Mouse (Mus musculus): Measurements from ENCODE around the gene Pif1. TPM values are rescaled to one million over a fixed set of nuclear protein-coding genes. Genes with fewer than 3 reads are reported as not detected.

The Pif1 gene
- polyA plus RNA-seq, 1 experiment = 10.8 TPM

DNA sequence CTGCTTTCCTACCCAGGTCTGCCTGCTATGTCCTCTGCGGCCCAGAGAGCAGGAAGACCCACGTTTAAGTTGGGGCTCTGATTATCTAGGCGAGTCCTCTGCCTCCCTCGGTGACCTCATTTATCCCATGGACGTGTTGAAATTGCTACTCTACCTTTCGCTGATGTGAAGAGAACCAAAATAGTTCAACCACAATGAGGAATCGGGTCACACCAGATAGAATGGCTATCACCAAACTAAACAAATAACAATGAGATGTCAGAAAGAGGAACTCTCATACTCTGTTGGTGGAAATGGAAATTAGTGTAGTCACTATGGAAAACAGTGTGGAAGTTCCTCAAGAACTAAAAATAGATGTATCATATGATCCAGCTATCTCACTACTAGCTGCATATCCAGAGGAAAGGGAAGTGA is 44.8 kb upstream of the Pif1 start:
- Histone ChIP-seq H3K4me3 (ENCODE audit: insufficient read depth, poor library complexity, severe bottlenecking) (no peak overlapping the region), H3ac (ENCODE audit: control insufficient read depth, insufficient read length, low read depth) (peak overlapping the region; percentile 50), H3K79me3 (ENCODE audit: low read depth) (no peaks in the 10 kb centered on the region), H3K79me2 (ENCODE audit: control insufficient read depth, insufficient read depth) (no peaks in the 10 kb centered on the region), H3K36me3 (ENCODE audit: control insufficient read depth, insufficient read depth) (no peaks in the 10 kb centered on the region), H3K27me3 (ENCODE audit: control insufficient read depth, insufficient read depth, insufficient read length) (no peaks in the 10 kb centered on the region)
- no peak for TF ChIP-seq USF1 (IDR thresholded peaks at IDR 0.05; ENCODE audit: low read depth)
- TF ChIP-seq MAX (IDR thresholded peaks at IDR 0.05) = no peak
- TF ChIP-seq FOSL1 (IDR thresholded peaks at IDR 0.05; ENCODE audit: insufficient read depth, low read length, poor library complexity, severe bottlenecking) = no peak
- no peak for TF ChIP-seq CTCF (IDR thresholded peaks at IDR 0.05; ENCODE audit: control insufficient read depth, insufficient read depth, insufficient read length)
- no peak for TF ChIP-seq MYOG (IDR thresholded peaks at IDR 0.05; ENCODE audit: control insufficient read depth, extremely low read depth, insufficient read length)
- TF ChIP-seq CEBPB (IDR thresholded peaks at IDR 0.05; ENCODE audit: low read depth) = no peak
- no peak for TF ChIP-seq MYOD1 (IDR thresholded peaks at IDR 0.05; ENCODE audit: control insufficient read depth, insufficient read length, low read depth)

DNA sequence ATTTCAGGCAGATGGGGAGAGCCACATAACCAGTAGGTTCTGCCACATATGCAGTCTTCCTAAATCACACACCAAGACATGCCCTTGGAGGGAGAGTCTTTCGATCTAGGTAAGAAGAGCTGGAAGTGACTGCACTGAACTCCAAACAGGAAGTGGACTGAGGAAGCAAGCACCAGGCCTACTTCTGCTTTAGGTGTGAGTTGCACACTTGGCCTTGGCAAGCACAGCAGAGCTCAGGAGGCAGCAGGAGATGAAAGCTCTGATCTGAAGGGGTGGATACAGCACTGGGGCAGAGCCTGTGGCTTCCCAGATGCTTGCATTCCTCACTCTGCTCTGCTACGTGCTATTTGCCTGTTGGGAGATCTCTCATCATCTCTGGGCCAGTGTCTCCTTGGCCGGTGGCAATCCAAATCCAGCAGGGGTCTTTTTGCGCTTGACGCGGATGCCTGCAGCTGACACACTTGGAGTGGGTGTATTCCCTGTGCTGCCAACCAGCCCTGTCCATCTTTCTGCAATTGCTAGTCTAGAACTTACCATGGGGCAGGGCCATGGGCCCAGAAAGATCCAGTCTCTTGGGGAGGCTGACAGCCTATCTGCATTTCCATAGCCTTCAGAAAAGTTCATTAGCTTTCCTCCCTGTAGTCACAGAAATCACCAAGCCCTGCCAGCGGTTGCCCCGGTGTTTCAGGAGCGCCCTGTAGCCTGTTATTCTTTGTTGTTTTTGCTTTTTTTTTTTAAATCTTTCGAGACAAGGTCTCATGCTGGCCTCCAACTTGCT is 41.1 kb upstream of the Pif1 start:
- TF ChIP-seq FOSL1 (IDR thresholded peaks at IDR 0.05; ENCODE audit: insufficient read depth, low read length, poor library complexity, severe bottlenecking) (no peak), USF1 (IDR thresholded peaks at IDR 0.05; ENCODE audit: low read depth) (no peak)
- H3K79me2 ChIP-seq (ENCODE audit: control insufficient read depth, insufficient read depth) = no peaks in the 10 kb centered on the region
- H3K36me3 ChIP-seq (ENCODE audit: control insufficient read depth, insufficient read depth) = no peaks in the 10 kb centered on the region
- no peaks in the 10 kb centered on the region for H3K79me3 ChIP-seq (ENCODE audit: low read depth)
- H3ac ChIP-seq (ENCODE audit: control insufficient read depth, insufficient read length, low read depth) = no peak overlapping the region
- H3K27me3 ChIP-seq (ENCODE audit: control insufficient read depth, insufficient read depth, insufficient read length) = no peaks in the 10 kb centered on the region
- no peak overlapping the region for H3K4me3 ChIP-seq (ENCODE audit: insufficient read depth, poor library complexity, severe bottlenecking)

DNA sequence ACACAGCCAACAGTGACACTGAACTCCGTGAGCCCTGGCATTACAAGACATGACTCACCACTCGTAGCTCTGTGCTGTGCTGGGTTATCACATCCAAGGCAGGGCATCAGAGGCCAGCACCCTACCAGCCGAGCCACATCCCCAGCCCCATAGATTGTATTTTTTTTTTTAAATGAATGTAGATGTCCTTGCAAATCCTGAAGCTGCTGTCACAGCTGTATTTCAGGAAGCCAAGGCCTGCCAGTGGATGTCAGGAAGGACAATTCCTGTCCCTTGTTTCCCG is 40.6 kb upstream of the Pif1 start:
- TF ChIP-seq CEBPB (IDR thresholded peaks at IDR 0.05; ENCODE audit: low read depth) = no peak
- TF ChIP-seq USF1 (IDR thresholded peaks at IDR 0.05; ENCODE audit: low read depth) = no peak
- TF ChIP-seq FOSL1 (IDR thresholded peaks at IDR 0.05; ENCODE audit: insufficient read depth, low read length, poor library complexity, severe bottlenecking) = peak; percentile 45
- TF ChIP-seq MYOG (IDR thresholded peaks at IDR 0.05; ENCODE audit: control insufficient read depth, extremely low read depth, insufficient read length) = no peak
- TF ChIP-seq MAX (IDR thresholded peaks at IDR 0.05) = no peak
- Histone ChIP-seq H3ac (ENCODE audit: control insufficient read depth, insufficient read length, low read depth) (no peak overlapping the region), H3K79me2 (ENCODE audit: control insufficient read depth, insufficient read depth) (no peaks in the 10 kb centered on the region), H3K27me3 (ENCODE audit: control insufficient read depth, insufficient read depth, insufficient read length) (no peaks in the 10 kb centered on the region), H3K4me3 (ENCODE audit: insufficient read depth, poor library complexity, severe bottlenecking) (no peak overlapping the region), H3K36me3 (ENCODE audit: control insufficient read depth, insufficient read depth) (no peaks in the 10 kb centered on the region), H3K79me3 (ENCODE audit: low read depth) (no peaks in the 10 kb centered on the region)

DNA sequence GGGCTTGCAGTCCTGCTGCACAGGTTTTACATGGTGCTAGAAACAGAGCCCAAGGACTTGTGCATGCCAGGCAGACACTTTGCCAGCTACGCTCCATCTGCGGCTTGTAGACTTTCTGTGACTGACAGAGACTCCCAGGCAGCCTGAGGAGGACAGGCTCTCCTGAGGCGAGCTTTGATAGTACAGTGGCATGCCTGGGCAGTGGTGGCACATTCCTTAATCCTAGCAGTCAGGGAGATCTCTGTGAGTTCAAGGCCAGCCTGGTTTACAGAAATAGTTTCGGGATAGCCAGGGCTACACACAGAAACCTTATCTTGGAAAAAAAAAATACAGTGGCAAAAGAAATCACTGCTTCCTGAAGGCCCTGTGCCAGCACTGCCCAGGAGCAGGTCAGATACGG is 39.8 kb upstream of the Pif1 start:
- H3K4me3 ChIP-seq (ENCODE audit: insufficient read depth, poor library complexity, severe bottlenecking) = no peak overlapping the region
- H3K79me3 ChIP-seq (ENCODE audit: low read depth) = no peaks in the 10 kb centered on the region
- H3K79me2 ChIP-seq (ENCODE audit: control insufficient read depth, insufficient read depth) = no peaks in the 10 kb centered on the region
- no peaks in the 10 kb centered on the region for H3K36me3 ChIP-seq (ENCODE audit: control insufficient read depth, insufficient read depth)
- no peaks in the 10 kb centered on the region for H3K27me3 ChIP-seq (ENCODE audit: control insufficient read depth, insufficient read depth, insufficient read length)
- H3ac ChIP-seq (ENCODE audit: control insufficient read depth, insufficient read length, low read depth) = no peak overlapping the region
- no peak for TF ChIP-seq USF1 (IDR thresholded peaks at IDR 0.05; ENCODE audit: low read depth)
- TF ChIP-seq MAX (IDR thresholded peaks at IDR 0.05) = no peak
- TF ChIP-seq MYOG (IDR thresholded peaks at IDR 0.05; ENCODE audit: control insufficient read depth, extremely low read depth, insufficient read length) = no peak
- no peak for TF ChIP-seq FOSL1 (IDR thresholded peaks at IDR 0.05; ENCODE audit: insufficient read depth, low read length, poor library complexity, severe bottlenecking)
- TF ChIP-seq CTCF (IDR thresholded peaks at IDR 0.05; ENCODE audit: control insufficient read depth, insufficient read depth, insufficient read length) = no peak
- no peak for TF ChIP-seq CEBPB (IDR thresholded peaks at IDR 0.05; ENCODE audit: low read depth)
- TF ChIP-seq MYOD1 (IDR thresholded peaks at IDR 0.05; ENCODE audit: control insufficient read depth, insufficient read length, low read depth) = no peak

DNA sequence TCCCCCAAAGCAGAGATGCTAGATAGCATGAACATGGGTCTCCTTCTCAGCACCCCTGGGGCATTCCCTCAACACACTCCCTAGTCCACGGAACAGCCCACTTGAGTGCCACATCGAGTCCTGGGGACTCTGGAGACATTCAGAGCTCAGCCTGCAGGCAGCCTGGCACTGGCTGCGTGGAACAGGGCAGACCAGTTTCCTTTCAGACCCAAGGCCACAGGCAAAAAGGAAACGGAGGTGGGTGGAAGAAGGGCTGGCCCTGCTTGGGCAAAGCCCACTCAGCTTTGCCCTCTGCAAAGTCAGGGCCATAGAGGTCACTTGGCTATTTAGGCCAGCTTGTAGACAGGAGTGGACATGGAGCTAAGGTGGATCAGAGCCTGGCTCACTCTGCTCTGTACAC is 39.1 kb upstream of the Pif1 start:
- H3K79me3 ChIP-seq (ENCODE audit: low read depth) = no peaks in the 10 kb centered on the region
- TF ChIP-seq CEBPB (IDR thresholded peaks at IDR 0.05; ENCODE audit: low read depth) (no peak), MYOD1 (IDR thresholded peaks at IDR 0.05; ENCODE audit: control insufficient read depth, insufficient read length, low read depth) (no peak), FOSL1 (IDR thresholded peaks at IDR 0.05; ENCODE audit: insufficient read depth, low read length, poor library complexity, severe bottlenecking) (no peak), MYOG (IDR thresholded peaks at IDR 0.05; ENCODE audit: control insufficient read depth, extremely low read depth, insufficient read length) (no peak), USF1 (IDR thresholded peaks at IDR 0.05; ENCODE audit: low read depth) (no peak)
- H3K27me3 ChIP-seq (ENCODE audit: control insufficient read depth, insufficient read depth, insufficient read length) = no peaks in the 10 kb centered on the region
- H3ac ChIP-seq (ENCODE audit: control insufficient read depth, insufficient read length, low read depth) = no peak overlapping the region
- no peaks in the 10 kb centered on the region for H3K36me3 ChIP-seq (ENCODE audit: control insufficient read depth, insufficient read depth)
- no peaks in the 10 kb centered on the region for H3K79me2 ChIP-seq (ENCODE audit: control insufficient read depth, insufficient read depth)
- no peak overlapping the region for H3K4me3 ChIP-seq (ENCODE audit: insufficient read depth, poor library complexity, severe bottlenecking)

DNA sequence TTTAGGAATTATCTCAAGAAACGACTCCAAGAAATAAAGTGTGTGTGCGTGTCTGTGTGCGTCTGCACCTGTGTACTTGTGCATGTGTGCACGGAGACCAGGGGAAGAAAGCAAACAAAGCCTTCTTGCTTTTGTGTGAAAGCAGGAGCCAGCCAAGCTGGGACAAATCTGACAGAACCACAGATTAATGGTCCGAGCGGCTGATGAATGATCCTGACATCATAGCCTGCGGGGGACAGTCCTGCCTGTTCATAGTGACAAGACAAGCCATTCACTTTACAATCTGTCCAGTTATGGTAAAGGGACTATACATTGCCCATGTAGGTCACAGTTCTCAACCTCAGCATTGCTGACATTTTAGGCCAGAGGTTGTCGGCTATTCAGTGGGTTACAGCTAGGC is 38.6 kb upstream of the Pif1 start:
- H3ac ChIP-seq (ENCODE audit: control insufficient read depth, insufficient read length, low read depth) = no peak overlapping the region
- peaks cover 4% of the 10 kb centered on the region for H3K36me3 ChIP-seq (ENCODE audit: control insufficient read depth, insufficient read depth)
- TF ChIP-seq MAX (IDR thresholded peaks at IDR 0.05) (no peak), MYOD1 (IDR thresholded peaks at IDR 0.05; ENCODE audit: control insufficient read depth, insufficient read length, low read depth) (no peak), USF1 (IDR thresholded peaks at IDR 0.05; ENCODE audit: low read depth) (no peak), FOSL1 (IDR thresholded peaks at IDR 0.05; ENCODE audit: insufficient read depth, low read length, poor library complexity, severe bottlenecking) (no peak), CEBPB (IDR thresholded peaks at IDR 0.05; ENCODE audit: low read depth) (no peak), CTCF (IDR thresholded peaks at IDR 0.05; ENCODE audit: control insufficient read depth, insufficient read depth, insufficient read length) (no peak), MYOG (IDR thresholded peaks at IDR 0.05; ENCODE audit: control insufficient read depth, extremely low read depth, insufficient read length) (no peak)
- no peaks in the 10 kb centered on the region for H3K79me2 ChIP-seq (ENCODE audit: control insufficient read depth, insufficient read depth)
- no peaks in the 10 kb centered on the region for H3K79me3 ChIP-seq (ENCODE audit: low read depth)
- no peak overlapping the region for H3K4me3 ChIP-seq (ENCODE audit: insufficient read depth, poor library complexity, severe bottlenecking)
- H3K27me3 ChIP-seq (ENCODE audit: control insufficient read depth, insufficient read depth, insufficient read length) = no peaks in the 10 kb centered on the region

Measured in C2C12 (cell line).